Mouse (Mus musculus): ENCODE data around the gene Gm29797. TPM values are rescaled to one million over a fixed set of nuclear protein-coding genes. Genes with fewer than 3 reads are reported as not detected.

Gene Gm29797
- polyA plus RNA-seq, 1 experiment from 2014 or later = not detected

DNA sequence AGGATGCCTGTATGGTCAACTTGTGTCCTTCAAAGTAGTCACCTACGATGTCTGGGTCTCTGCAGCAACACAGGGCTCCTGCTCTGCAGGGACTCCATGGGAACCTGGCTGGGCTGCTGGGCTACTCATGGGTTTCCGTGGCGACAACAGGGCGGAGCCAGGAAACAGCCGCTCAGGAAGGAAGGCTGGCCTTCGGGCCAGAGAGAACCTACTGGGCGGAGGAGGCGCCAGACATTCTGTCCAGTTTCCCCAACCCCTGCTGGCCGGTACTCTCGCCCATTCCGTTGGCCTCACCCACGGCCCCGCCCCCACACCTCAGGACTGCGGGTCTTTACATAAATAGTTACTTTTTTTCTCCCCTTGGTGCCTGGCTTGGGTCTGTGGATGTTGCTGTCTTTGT, 18.6 kb downstream of the Gm29797 start:
- Histone ChIP-seq H3K9ac (no peak overlapping the region), H3K4me2 (peak overlapping the region; percentile 38), H3K4me1 (peaks cover 23% of the 10 kb centered on the region), H3K4me3 (no peak overlapping the region), H3K9me3 (no peaks in the 10 kb centered on the region), H3K27me3 (replicated peaks) (peaks cover 38% of the 10 kb centered on the region), H3K27ac (no peak overlapping the region), H3K36me3 (replicated peaks) (no peaks in the 10 kb centered on the region)
- WGBS = 5% methylated on average over 14 of the region's 14 CpGs
- ATAC-seq (replicated peaks) = no peak

DNA sequence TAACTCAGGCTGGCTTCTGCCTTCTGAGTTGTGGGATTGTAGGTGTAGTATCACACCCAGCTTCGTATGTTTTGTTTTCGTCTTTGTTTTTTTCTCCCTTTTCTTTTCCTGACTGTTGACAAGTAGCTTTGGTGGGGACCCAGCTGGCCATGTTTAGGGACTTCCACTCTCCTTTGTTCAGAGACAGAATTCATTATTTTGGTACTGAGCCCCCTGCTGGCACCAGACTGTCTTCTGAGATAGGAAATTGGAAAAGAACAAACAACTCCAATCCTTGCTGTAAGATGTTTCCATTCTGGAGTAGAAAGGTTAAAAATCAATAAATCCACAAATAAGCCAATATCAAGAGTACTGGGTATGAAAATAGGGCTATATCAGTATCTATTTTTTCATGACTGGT, 19.6 kb downstream of the Gm29797 start:
- H3K36me3 ChIP-seq (replicated peaks) = no peaks in the 10 kb centered on the region
- H3K4me2 ChIP-seq = no peak overlapping the region
- H3K9me3 ChIP-seq = no peaks in the 10 kb centered on the region
- WGBS = 30% methylated on average over 2 of the region's 2 CpGs
- ATAC-seq (replicated peaks) = no peak
- peaks cover 28% of the 10 kb centered on the region for H3K27me3 ChIP-seq (replicated peaks)
- H3K4me3 ChIP-seq = no peak overlapping the region
- no peak overlapping the region for H3K9ac ChIP-seq
- H3K4me1 ChIP-seq = peaks cover 21% of the 10 kb centered on the region
- peak overlapping the region; percentile 39 for H3K27ac ChIP-seq

DNA sequence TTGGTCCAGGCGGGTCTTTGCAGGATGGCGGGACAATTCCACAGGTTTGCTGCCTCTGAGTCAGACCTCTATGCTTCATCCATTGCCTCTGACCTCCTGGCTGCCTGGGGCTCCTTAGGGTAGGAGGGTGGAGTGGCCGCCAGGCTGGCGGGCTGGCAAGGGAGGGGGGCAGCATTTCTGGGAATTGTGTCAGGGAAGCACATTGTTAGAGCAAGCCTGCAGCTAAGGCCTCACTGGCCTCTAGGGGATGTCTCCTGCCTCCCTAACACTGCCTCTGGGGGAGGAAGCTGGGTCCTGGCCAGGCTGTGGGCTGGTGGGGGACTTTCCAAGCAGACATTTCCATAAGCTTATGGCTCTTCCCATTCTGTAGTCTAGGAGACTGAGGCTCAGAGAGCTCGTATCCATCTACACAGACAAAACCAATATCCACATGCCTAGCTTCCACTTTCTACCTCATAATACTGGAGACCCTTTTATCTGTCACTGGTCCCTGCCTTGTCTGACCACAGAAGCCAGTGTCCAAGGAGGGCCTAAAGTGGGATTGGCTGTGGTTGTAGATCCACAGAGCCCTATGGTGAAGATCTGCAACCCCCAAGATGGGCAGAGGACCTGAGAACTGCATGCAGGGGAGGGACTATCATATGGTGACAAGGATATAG, 20.4 kb downstream of the Gm29797 start:
- Histone ChIP-seq H3K4me1 (peaks cover 22% of the 10 kb centered on the region), H3K4me3 (no peak overlapping the region), H3K36me3 (replicated peaks) (no peaks in the 10 kb centered on the region), H3K27me3 (replicated peaks) (peaks cover 20% of the 10 kb centered on the region), H3K27ac (0 out of 2 replicates have a peak overlapping the region, but pooled peaks have one; percentile 39), H3K9ac (no peak overlapping the region), H3K9me3 (no peaks in the 10 kb centered on the region), H3K4me2 (no peak overlapping the region)
- ATAC-seq (replicated peaks) = no peak
- 55% methylated on average over 5 of the region's 5 CpGs for WGBS

DNA sequence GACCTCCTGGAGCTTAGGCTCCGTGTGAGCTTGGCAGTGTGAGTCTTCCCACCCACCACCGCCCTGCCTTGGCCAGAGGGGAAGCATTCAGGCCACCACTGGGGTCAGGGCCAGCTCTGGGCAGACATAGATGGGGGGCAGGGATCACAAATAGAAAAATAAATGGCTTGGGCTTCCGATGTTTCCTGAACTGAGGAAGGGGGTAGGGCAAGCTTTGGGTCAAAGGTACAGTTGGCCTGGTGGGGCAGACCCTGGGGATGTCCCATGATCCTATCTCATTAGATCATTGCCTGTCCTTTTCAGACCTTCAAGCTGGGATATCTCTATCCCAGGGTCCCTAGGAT, 20.9 kb downstream of the Gm29797 start:
- H3K27me3 ChIP-seq (replicated peaks) = peaks cover 15% of the 10 kb centered on the region
- no peak overlapping the region for H3K27ac ChIP-seq
- WGBS = 60% methylated on average over 3 of the region's 3 CpGs
- no peaks in the 10 kb centered on the region for H3K36me3 ChIP-seq (replicated peaks)
- no peak overlapping the region for H3K4me3 ChIP-seq
- no peak overlapping the region for H3K9ac ChIP-seq
- no peak overlapping the region for H3K4me2 ChIP-seq
- no peaks in the 10 kb centered on the region for H3K9me3 ChIP-seq
- H3K4me1 ChIP-seq = peaks cover 22% of the 10 kb centered on the region
- no peak for ATAC-seq (replicated peaks)

DNA sequence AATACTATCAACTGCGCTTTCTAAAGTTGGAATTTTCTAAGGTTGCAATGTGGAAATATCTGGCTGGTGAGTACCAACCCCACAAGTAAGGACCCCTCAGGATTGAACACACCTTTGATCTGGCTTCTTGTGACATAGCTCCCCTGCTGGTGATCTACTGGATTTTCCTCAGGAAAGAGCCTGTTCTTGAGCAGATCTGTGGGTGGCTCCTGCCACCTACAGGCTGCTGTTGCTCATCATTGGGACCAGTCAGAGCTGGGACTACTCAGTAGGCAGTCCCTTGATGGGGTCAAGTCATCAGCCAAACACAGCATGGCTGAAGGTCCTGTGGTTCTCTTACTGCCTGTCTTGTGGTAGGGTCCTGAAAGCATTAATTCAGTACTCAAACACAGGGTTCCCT, 21.9 kb downstream of the Gm29797 start:
- WGBS = 47% methylated on average over 1 of the region's 1 CpGs
- Histone ChIP-seq H3K27ac (no peak overlapping the region), H3K9ac (no peak overlapping the region), H3K4me2 (no peak overlapping the region), H3K36me3 (replicated peaks) (no peaks in the 10 kb centered on the region), H3K4me3 (no peak overlapping the region), H3K9me3 (no peaks in the 10 kb centered on the region), H3K27me3 (replicated peaks) (peaks cover 5% of the 10 kb centered on the region; the same call in 1 of the 2 replicates), H3K4me1 (peaks cover 22% of the 10 kb centered on the region)
- peak; percentile 59; the same call in 1 of the 2 replicates for ATAC-seq (replicated peaks)

DNA sequence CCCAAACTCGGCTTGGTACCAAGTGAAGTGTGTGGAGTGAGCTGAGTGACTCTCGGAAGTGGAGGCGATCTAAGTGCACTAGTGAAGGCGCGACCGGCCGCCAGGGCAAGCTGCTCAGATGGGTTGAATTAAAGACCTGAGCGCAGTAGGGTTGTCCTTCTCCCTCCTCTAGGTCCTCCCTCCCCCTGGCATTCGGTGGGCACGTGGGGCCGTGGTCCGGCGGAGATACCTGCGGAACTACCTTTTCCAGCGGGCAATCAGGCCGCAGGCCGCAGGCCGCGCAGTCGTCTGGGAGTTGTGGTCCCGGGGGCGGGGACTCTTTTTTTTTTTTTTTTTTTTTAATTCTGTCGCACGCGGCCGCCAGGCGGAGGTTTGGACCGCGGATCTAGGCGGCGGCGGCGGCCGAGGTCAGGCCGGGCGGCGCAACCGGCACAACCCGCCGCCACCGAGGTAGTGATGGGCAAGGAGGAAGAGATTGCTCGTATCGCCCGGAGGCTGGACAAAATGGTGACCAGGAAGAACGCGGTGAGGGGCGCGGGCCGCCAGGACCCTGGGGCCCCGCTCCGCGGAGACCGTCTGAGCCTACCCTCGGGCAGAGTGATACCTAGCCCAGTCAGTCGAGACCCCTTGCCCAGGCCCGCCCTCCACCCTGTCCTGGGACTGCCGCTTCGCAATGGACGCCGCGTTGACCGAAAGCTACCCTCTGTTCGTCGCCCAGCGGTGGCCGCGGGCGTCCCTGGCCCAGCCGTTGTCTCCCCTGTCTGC, 23.3 kb downstream of the Gm29797 start, which contains the start of gene Tcea2:
Gene Tcea2, plus strand, starts transcription at position 360 of the 765 bp plus-strand sequence.
- Histone ChIP-seq H3K4me3 (peak within 1 kb of the TSS; percentile 65), H3K27ac (peak within 1 kb of the TSS; percentile 75), H3K9ac (peak within 1 kb of the TSS; percentile 85), H3K36me3 (replicated peaks) (0 out of 2 replicates have a peak, but pooled peaks cover under 1% of the 10 kb centered on the region), H3K4me1 (peaks cover 22% of the 10 kb centered on the region), H3K27me3 (replicated peaks) (no peaks in the 10 kb centered on the region), H3K9me3 (no peaks in the 10 kb centered on the region), H3K4me2 (peak within 1 kb of the TSS; percentile 79)
- ATAC-seq (replicated peaks) = peak; percentile 65
- under 1% methylated on average over 67 of the region's 69 CpGs for WGBS

DNA sequence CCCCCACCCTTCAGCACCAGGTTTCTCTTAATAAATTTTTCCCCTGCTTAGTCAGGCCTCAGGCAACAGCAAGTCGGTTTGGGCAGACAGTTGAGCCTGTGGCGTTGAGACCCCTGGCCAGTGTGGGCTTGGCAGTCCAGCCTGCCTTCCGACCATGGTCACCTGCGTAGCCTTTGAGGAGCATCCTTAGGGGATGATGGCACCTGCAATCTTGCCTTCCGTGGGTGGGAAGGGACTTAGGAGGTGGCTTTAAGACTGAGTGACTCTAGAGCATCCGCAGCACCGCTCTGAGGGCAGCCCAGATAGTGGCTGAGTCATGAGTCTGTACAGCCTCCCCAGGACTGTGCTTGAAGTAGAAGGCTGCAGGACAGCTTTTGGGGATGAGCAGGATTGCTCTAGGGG, 23.9 kb downstream of the Gm29797 start:
- H3K27me3 ChIP-seq (replicated peaks) = no peaks in the 10 kb centered on the region
- peak overlapping the region; percentile 79 for H3K4me2 ChIP-seq
- H3K9me3 ChIP-seq = no peaks in the 10 kb centered on the region
- 0 out of 2 replicates have a peak, but pooled peaks cover 7% of the 10 kb centered on the region for H3K36me3 ChIP-seq (replicated peaks)
- ATAC-seq (replicated peaks) = peak; percentile 40
- peak overlapping the region; percentile 75 for H3K27ac ChIP-seq
- 14% methylated on average over 7 of the region's 7 CpGs for WGBS
- peak overlapping the region; percentile 65 for H3K4me3 ChIP-seq
- H3K9ac ChIP-seq = peak overlapping the region; percentile 85
- peaks cover 17% of the 10 kb centered on the region for H3K4me1 ChIP-seq

DNA sequence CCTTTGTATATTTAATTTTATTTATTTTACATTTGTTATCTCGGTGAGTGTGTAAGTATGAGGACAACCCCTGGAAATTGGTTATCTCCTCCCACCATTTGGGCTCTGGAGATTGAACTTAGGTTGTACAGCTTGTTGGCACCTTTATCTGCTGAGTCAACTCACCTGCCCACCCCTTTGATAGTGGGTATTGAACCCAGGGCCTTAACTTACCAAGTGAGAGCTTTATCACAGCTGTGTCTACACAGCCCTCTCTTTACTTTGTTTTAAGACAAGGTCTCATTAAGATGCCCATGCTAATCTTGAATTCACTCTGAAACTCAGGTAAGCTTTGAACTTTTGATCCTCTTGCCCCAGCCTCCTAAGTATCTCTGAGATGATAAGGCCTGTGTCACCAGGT, 25.1 kb downstream of the Gm29797 start:
- peaks cover 17% of the 10 kb centered on the region for H3K4me1 ChIP-seq
- 0 out of 2 replicates have a peak, but pooled peaks cover 13% of the 10 kb centered on the region for H3K36me3 ChIP-seq (replicated peaks)
- H3K9ac ChIP-seq = no peak overlapping the region
- H3K4me3 ChIP-seq = no peak overlapping the region
- 100% methylated on average over 1 of the region's 1 CpGs for WGBS
- H3K4me2 ChIP-seq = no peak overlapping the region
- no peaks in the 10 kb centered on the region for H3K27me3 ChIP-seq (replicated peaks)
- H3K9me3 ChIP-seq = no peaks in the 10 kb centered on the region
- ATAC-seq (replicated peaks) = no peak
- no peak overlapping the region for H3K27ac ChIP-seq

DNA sequence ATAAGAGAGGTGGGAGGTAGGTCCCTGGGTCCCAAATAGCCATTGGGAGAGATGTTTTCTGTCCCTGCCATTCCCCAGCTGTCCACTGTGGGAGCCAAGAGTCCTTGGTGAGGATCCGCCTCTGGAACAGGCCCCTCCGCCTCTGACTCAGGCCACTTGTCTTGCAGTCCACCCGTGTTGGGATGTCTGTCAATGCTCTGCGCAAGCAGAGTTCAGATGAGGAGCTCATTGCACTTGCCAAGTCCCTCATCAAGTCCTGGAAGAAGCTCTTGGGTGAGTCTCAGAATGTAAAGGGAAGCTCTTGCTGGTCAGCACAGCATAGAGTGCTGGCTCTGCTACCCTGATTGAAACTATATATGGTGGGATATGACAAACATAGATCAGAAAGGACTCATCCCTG, 26.5 kb downstream of the Gm29797 start:
- no peak overlapping the region for H3K27ac ChIP-seq
- H3K9ac ChIP-seq = no peak overlapping the region
- no peak overlapping the region for H3K4me3 ChIP-seq
- peaks cover 16% of the 10 kb centered on the region; the same call in 1 of the 2 replicates for H3K36me3 ChIP-seq (replicated peaks)
- 69% methylated on average over 4 of the region's 4 CpGs for WGBS
- ATAC-seq (replicated peaks) = no peak
- no peaks in the 10 kb centered on the region for H3K9me3 ChIP-seq
- peaks cover 17% of the 10 kb centered on the region for H3K4me1 ChIP-seq
- H3K4me2 ChIP-seq = no peak overlapping the region
- H3K27me3 ChIP-seq (replicated peaks) = no peaks in the 10 kb centered on the region

DNA sequence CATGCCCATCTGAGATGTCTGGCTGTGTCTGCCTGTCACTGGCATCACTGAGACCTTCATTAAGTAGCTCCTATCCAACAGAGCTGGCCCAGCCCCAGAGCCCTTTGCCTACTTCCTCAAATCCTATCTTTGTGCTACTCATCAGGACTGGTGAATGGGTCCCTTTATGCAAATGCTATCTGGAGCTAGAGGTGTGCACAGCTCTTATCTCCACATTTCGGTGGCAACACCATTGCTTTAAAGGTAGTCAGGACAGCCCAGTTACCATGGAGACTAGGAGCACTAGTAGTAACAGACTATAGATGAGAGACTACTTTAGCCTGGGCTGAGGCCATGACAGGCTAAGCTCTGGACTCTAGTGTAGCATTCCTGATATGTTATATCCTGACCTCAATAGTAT, 27.9 kb downstream of the Gm29797 start:
- Histone ChIP-seq H3K4me3 (no peak overlapping the region), H3K27ac (no peak overlapping the region), H3K36me3 (replicated peaks) (peaks cover 20% of the 10 kb centered on the region; the same call in 1 of the 2 replicates), H3K4me2 (no peak overlapping the region), H3K4me1 (peaks cover 12% of the 10 kb centered on the region), H3K9ac (no peak overlapping the region), H3K9me3 (no peaks in the 10 kb centered on the region), H3K27me3 (replicated peaks) (no peaks in the 10 kb centered on the region)
- no peak for ATAC-seq (replicated peaks)
- 76% methylated on average over 1 of the region's 1 CpGs for WGBS

DNA sequence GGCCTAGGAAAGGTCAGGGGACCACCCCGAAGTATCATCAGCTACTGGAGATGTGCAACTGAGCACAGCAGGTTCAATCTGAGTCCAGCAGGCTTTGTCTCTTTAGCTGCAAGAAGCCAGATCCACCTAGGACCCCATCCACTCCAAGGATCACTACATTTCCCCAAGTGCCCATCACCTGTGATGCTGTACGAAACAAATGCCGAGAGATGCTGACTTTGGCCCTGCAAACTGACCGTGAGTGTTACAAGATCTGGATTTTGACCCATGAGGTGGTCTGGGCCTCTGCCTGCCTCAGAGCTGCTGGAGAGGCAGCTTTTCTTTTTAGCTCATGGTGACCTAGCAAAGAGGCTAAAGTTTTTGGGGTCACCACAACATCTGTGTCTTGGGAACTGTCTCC, 28.9 kb downstream of the Gm29797 start:
- Histone ChIP-seq H3K4me3 (no peak overlapping the region), H3K4me1 (peaks cover 10% of the 10 kb centered on the region), H3K9ac (no peak overlapping the region), H3K36me3 (replicated peaks) (peaks cover 20% of the 10 kb centered on the region; the same call in 1 of the 2 replicates), H3K27me3 (replicated peaks) (no peaks in the 10 kb centered on the region), H3K27ac (no peak overlapping the region), H3K4me2 (no peak overlapping the region), H3K9me3 (no peaks in the 10 kb centered on the region)
- 95% methylated on average over 4 of the region's 4 CpGs for WGBS
- no peak for ATAC-seq (replicated peaks)

DNA sequence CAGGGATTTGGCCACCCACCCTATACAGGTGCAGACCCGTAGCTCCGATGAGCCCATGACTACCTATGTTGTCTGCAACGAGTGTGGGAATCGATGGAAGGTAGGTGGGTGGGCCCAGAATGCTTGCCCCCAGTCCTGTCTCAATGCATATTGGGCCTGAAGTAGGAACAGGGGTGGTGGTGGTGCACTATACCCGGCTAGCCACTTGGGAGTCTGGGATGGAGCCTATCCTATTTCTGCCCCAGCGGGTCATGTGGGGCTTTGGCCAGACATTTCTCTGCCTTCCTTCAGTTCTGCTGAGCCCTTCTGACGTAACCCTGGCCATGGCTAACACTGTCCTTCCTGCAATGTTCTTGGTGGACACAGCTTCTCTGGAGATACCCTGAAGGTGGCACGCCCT, 30.8 kb downstream of the Gm29797 start:
- peaks cover 6% of the 10 kb centered on the region for H3K4me1 ChIP-seq
- no peak overlapping the region for H3K4me3 ChIP-seq
- WGBS = 92% methylated on average over 8 of the region's 8 CpGs
- no peak overlapping the region for H3K27ac ChIP-seq
- no peak overlapping the region for H3K4me2 ChIP-seq
- H3K36me3 ChIP-seq (replicated peaks) = peaks cover 20% of the 10 kb centered on the region; the same call in 1 of the 2 replicates
- no peak for ATAC-seq (replicated peaks)
- no peaks in the 10 kb centered on the region for H3K27me3 ChIP-seq (replicated peaks)
- H3K9ac ChIP-seq = no peak overlapping the region
- no peaks in the 10 kb centered on the region for H3K9me3 ChIP-seq

All from midbrain, embryonic 15.5 days (tissue).